Comparison of ENCODE assay signal across 27 mouse cellular contexts in genomic region chr10:37720748-37721147, GRCm38 (mm10).
DNase-seq lines count a peak whose midpoint lies in the region; ATAC-seq lines count a peak whose summit lies in the region.
"Had no signal": no experiment of that assay in that cellular context is flagged by ENCODE, and none has a peak within 500 bp of the region (broad histone marks: within the 10 kb centered on the region; RNA-seq: fewer than 3 reads in every experiment).

No protein-coding gene starts in this region.

- ATAC-seq in embryonic facial prominence, embryonic 14.5 days (ENCODE audit: low read depth): no peak
- no peak for ATAC-seq in kidney, embryonic 15.5 days (replicated peaks; ENCODE audit: low FRiP score)
- ATAC-seq in inflammation-experienced regulatory T-cells, adult 6 months: no peak
- ATAC-seq: activated CD4-positive, CD25-positive, alpha-beta regulatory T cell, adult 4 months; forebrain, embryonic 13.5 days; hindbrain, embryonic 16.5 days; intestine, postnatal 0 days; midbrain, embryonic 16.5 days had no signal

- peaks cover 3% of the 10 kb centered on the region; the same call in 1 of the 2 replicates for H3K4me1 ChIP-seq in embryonic facial prominence, embryonic 14.5 days (ENCODE audit: control insufficient read depth, insufficient read depth, low read length)
- H3K4me1 ChIP-seq in embryonic facial prominence, embryonic 10.5 days: peaks cover 4% of the 10 kb centered on the region; the same call in 1 of the 2 replicates
- no peaks in the 10 kb centered on the region for H3K4me1 ChIP-seq in kidney, embryonic 15.5 days
- H3K4me1 ChIP-seq: forebrain, embryonic 13.5 days; hindbrain, embryonic 10.5 days; limb, embryonic 10.5 days; midbrain, embryonic 10.5 days; neural tube, embryonic 13.5 days had no signal

- no peaks in the 10 kb centered on the region for H3K27me3 ChIP-seq in embryonic facial prominence, embryonic 14.5 days (replicated peaks; ENCODE audit: control insufficient read depth, insufficient read depth, low read length)
- no peaks in the 10 kb centered on the region for H3K27me3 ChIP-seq in embryonic facial prominence, embryonic 10.5 days (replicated peaks; ENCODE audit: low read depth, poor library complexity, severe bottlenecking)
- H3K27me3 ChIP-seq in kidney, embryonic 15.5 days: no peaks in the 10 kb centered on the region
- H3K27me3 ChIP-seq: embryonic facial prominence, embryonic 13.5 days; forebrain, embryonic 13.5 days; neural tube, embryonic 13.5 days had no signal

- H3K4me3 ChIP-seq in embryonic facial prominence, embryonic 14.5 days (ENCODE audit: low read depth, low read length): no peak overlapping the region
- no peak overlapping the region for H3K4me3 ChIP-seq in embryonic facial prominence, embryonic 10.5 days
- H3K4me3 ChIP-seq in kidney, embryonic 15.5 days (replicated peaks): no peak overlapping the region
- H3K4me3 ChIP-seq: embryonic facial prominence, embryonic 13.5 days; forebrain, embryonic 13.5 days; hindbrain, embryonic 10.5 days; limb, embryonic 10.5 days; midbrain, embryonic 10.5 days; myocyte; neural tube, embryonic 13.5 days had no signal

- no peak overlapping the region for H3K9ac ChIP-seq in embryonic facial prominence, embryonic 14.5 days (ENCODE audit: low read depth, low read length)
- no peak overlapping the region for H3K9ac ChIP-seq in kidney, embryonic 15.5 days
- H3K9ac ChIP-seq: embryonic facial prominence, embryonic 13.5 days; forebrain, embryonic 13.5 days; neural tube, embryonic 13.5 days had no signal

- 0 out of 2 replicates have a peak overlapping the region, but pooled peaks have one; percentile 1 for H3K27ac ChIP-seq in embryonic facial prominence, embryonic 14.5 days (replicated peaks; ENCODE audit: low read depth, low read length)
- H3K27ac ChIP-seq in embryonic facial prominence, embryonic 10.5 days (replicated peaks): no peak overlapping the region
- H3K27ac ChIP-seq in kidney, embryonic 15.5 days: 0 out of 2 replicates have a peak overlapping the region, but pooled peaks have one; percentile 37
- H3K27ac ChIP-seq: embryonic facial prominence, embryonic 13.5 days; forebrain, embryonic 13.5 days; hindbrain, embryonic 10.5 days; limb, embryonic 10.5 days; midbrain, embryonic 10.5 days; neural tube, embryonic 13.5 days had no signal

- H3K9me3 ChIP-seq in embryonic facial prominence, embryonic 14.5 days (ENCODE audit: control insufficient read depth, low read length): no peaks in the 10 kb centered on the region
- no peaks in the 10 kb centered on the region for H3K9me3 ChIP-seq in embryonic facial prominence, embryonic 10.5 days
- H3K9me3 ChIP-seq in kidney, embryonic 15.5 days (replicated peaks): no peaks in the 10 kb centered on the region
- H3K9me3 ChIP-seq: embryonic facial prominence, embryonic 13.5 days; forebrain, embryonic 13.5 days; hindbrain, embryonic 10.5 days; limb, embryonic 10.5 days; midbrain, embryonic 10.5 days; neural tube, embryonic 13.5 days had no signal

- H3K4me2 ChIP-seq in embryonic facial prominence, embryonic 14.5 days (ENCODE audit: low read depth, low read length): no peak overlapping the region
- no peak overlapping the region for H3K4me2 ChIP-seq in kidney, embryonic 15.5 days
- H3K4me2 ChIP-seq: embryonic facial prominence, embryonic 13.5 days; forebrain, embryonic 13.5 days; neural tube, embryonic 13.5 days had no signal

- 47% methylated on average over 2 of the region's 2 CpGs for WGBS in embryonic facial prominence, embryonic 14.5 days
- 65% methylated on average over 2 of the region's 2 CpGs for WGBS in embryonic facial prominence, embryonic 10.5 days
- WGBS in kidney, embryonic 15.5 days: 62% methylated on average over 2 of the region's 2 CpGs

- no peaks in the 10 kb centered on the region for H3K36me3 ChIP-seq in embryonic facial prominence, embryonic 14.5 days (ENCODE audit: control insufficient read depth, insufficient read depth, low read length)
- no peaks in the 10 kb centered on the region for H3K36me3 ChIP-seq in embryonic facial prominence, embryonic 10.5 days (replicated peaks)
- no peaks in the 10 kb centered on the region for H3K36me3 ChIP-seq in kidney, embryonic 15.5 days
- H3K36me3 ChIP-seq: embryonic facial prominence, embryonic 13.5 days; hindbrain, embryonic 10.5 days; limb, embryonic 10.5 days; midbrain, embryonic 10.5 days; neural tube, embryonic 13.5 days had no signal

- peak; percentile 30 for DNase-seq in embryonic facial prominence, embryonic 14.5 days (ENCODE audit: low spot score)
- DNase-seq in embryonic facial prominence, embryonic 10.5 days (ENCODE audit: low spot score): no peak
- peak; percentile 4 to 29 for DNase-seq in heart, adult 18-20 months
- no peak for DNase-seq in heart, postnatal 4 days
- DNase-seq in kidney, adult 11 months: no peak
- peak; percentile 5 for DNase-seq in brain, adult 2 months (ENCODE audit: low read depth, low spot score)
- DNase-seq: adrenal gland, adult 8-10 months; cerebellum, adult 2 months; cerebellum, postnatal 25 days; liver; lung, postnatal 10 days; retina, postnatal 1 day; right cerebral cortex, postnatal 25 days; thymus, postnatal 14 days had no signal

Comparison
In these comparisons a context has a peak if more than half of its experiments do, and no peak if none do; other contexts are left out.
1. DNase-seq: peak in embryonic facial prominence, embryonic 14.5 days (single experiment), heart, adult 18-20 months (2 of 2) and brain, adult 2 months (single experiment); none in embryonic facial prominence, embryonic 10.5 days (single experiment), heart, postnatal 4 days (single experiment) and kidney, adult 11 months (single experiment).